Mouse (Mus musculus) liver, adult 2 months (tissue): ENCODE data around the gene Rapgef5.

Experiments
- CTCF ChIP-seq: fragments of 200-500 bp; IDR thresholded peaks from 2 replicates; pipeline ENCODE4 v1.5.1; 2011; ENCODE audit warnings: low read depth, low read length, control low read depth
- POLR2A ChIP-seq: fragments of 200-500 bp; IDR thresholded peaks from 2 replicates; pipeline ENCODE4 v1.6.1; 2011; ENCODE audit warnings: low read length, control low read depth; ENCODE audit not compliant: insufficient read depth; ENCODE audit errors: extremely low read depth

GRCm38 (mm10) chr12:117566298-117566697 lies 50.0 kb downstream of the Rapgef5 start:
- TF ChIP-seq POLR2A (no peak), CTCF (no peak)
